Mouse (Mus musculus) intestine, postnatal 0 days (tissue): ENCODE results near the gene Jph3. TPM values are rescaled to one million over a fixed set of nuclear protein-coding genes. Genes with fewer than 3 reads are reported as not detected.
A peak's percentile ranks its signal among the peaks of the same experiment; 100 is the strongest.

ENCODE experiments used
- ATAC-seq: fragments of 200-750 bp; cut with Nextera tagmentation; 2 replicates; pipeline ENCODE4 v1.8.0; 2017; ENCODE audit warnings: mild to moderate bottlenecking, moderate TSS enrichment, moderate library complexity
- H3K27ac ChIP-seq: fragments of 300-500 bp; sonication (generic); 2 replicates; pipeline ENCODE4 v1.5.1; 2014; ENCODE audit warnings: mild to moderate bottlenecking, low read depth, low read length, moderate library complexity
- H3K27me3 ChIP-seq: fragments of 300-500 bp; sonication (generic); replicated peaks from 2 replicates; pipeline ENCODE4 v1.6.1; 2014; ENCODE audit warnings: low read length, mixed read lengths; ENCODE audit not compliant: control insufficient read depth, insufficient read depth
- H3K36me3 ChIP-seq: fragments of 300-500 bp; sonication (generic); 2 replicates; pipeline ENCODE4 v1.6.1; 2014; ENCODE audit warnings: mild to moderate bottlenecking, moderate library complexity; ENCODE audit not compliant: control insufficient read depth, insufficient read depth
- H3K4me1 ChIP-seq: fragments of 300-500 bp; sonication (generic); replicated peaks from 2 replicates; pipeline ENCODE4 v1.6.1; 2014; ENCODE audit warnings: antibody characterized with exemption, low read length, mixed read lengths; ENCODE audit not compliant: control insufficient read depth, insufficient read depth
- H3K4me2 ChIP-seq: fragments of 300-500 bp; sonication (generic); replicated peaks from 2 replicates; pipeline ENCODE4 v1.6.1; 2014; ENCODE audit warnings: low read depth, mild to moderate bottlenecking, moderate library complexity
- H3K4me3 ChIP-seq: fragments of 300-500 bp; sonication (generic); 2 replicates; pipeline ENCODE4 v1.5.1; 2014; ENCODE audit warnings: low read depth, low read length
- H3K9ac ChIP-seq: fragments of 300-500 bp; sonication (generic); 2 replicates; pipeline ENCODE4 v1.6.1; 2014; ENCODE audit warnings: mild to moderate bottlenecking, low read depth, low read length
- H3K9me3 ChIP-seq: fragments of 300-500 bp; sonication (generic); 2 replicates; pipeline ENCODE4 v1.6.1; 2016; ENCODE audit warnings: mixed run types; ENCODE audit not compliant: control insufficient read depth
- CTCF ChIP-seq: sonication (generic); IDR thresholded peaks from 2 replicates; pipeline ENCODE4 v1.5.1; 2016; ENCODE audit warnings: low read depth, mild to moderate bottlenecking, control low read depth, antibody characterized with exemption, moderate library complexity
- WGBS: fragments of 180-500 bp; shearing (Covaris S2); extraction: QIAGEN DNeasy Blood & Tissue Kit; methylation state at CpG from one replicate; pipeline ENCODE4 v1.1.7; 2014; 5-methylcytosine and 5-hydroxymethylcytosine counted together
- polyA plus RNA-seq: library from polyadenylated mRNA; unstranded; fragments of >200 nt; fragmentation: Nextera tagmentation; extraction: Ambion mirVana; gene quantifications from 2 replicates; pipeline ENCODE4 v1.2.1, GENCODE M21; 2015

Gene Jph3
- 2.8 and 3.0 TPM in 2 replicates for polyA plus RNA-seq

GRCm38 (mm10) chr8:121729323-121729722 lies at the start of gene Jph3:
TSS of gene Jph3 (plus strand) at chr8:121729623.
- Histone ChIP-seq H3K36me3 (no peaks in the 10 kb centered on the region), H3K9me3 (no peaks in the 10 kb centered on the region), H3K9ac (no peak within 1 kb of the TSS), H3K4me2 (peak within 1 kb of the TSS; percentile 64), H3K4me1 (no peaks in the 10 kb centered on the region; the same call in 1 of the 2 replicates), H3K4me3 (peak within 1 kb of the TSS; percentile 34), H3K27ac (no peak within 1 kb of the TSS), H3K27me3 (peaks cover 46% of the 10 kb centered on the region)
- ATAC-seq = no peak
- 10% methylated on average over 12 of the region's 12 CpGs for WGBS
- TF ChIP-seq CTCF = no peak

- ATAC-seq = no peak
- Histone ChIP-seq H3K9me3 (no peaks in the 10 kb centered on the region), H3K27ac (no peak overlapping the region), H3K4me2 (no peak overlapping the region), H3K4me3 (no peak overlapping the region), H3K9ac (no peak overlapping the region), H3K4me1 (no peaks in the 10 kb centered on the region), H3K27me3 (no peaks in the 10 kb centered on the region), H3K36me3 (no peaks in the 10 kb centered on the region)
- no peak for TF ChIP-seq CTCF
- 78% methylated on average over 4 of the region's 4 CpGs for WGBS
Observed at GRCm38 (mm10) chr8:121680896-121681295, 48.5 kb upstream of the Jph3 start.

GRCm38 (mm10) chr8:121681457-121681856 lies 48.0 kb upstream of the Jph3 start:
- no peak for ATAC-seq
- Histone ChIP-seq H3K27ac (no peak overlapping the region), H3K4me1 (no peaks in the 10 kb centered on the region), H3K9ac (no peak overlapping the region), H3K4me2 (no peak overlapping the region), H3K9me3 (no peaks in the 10 kb centered on the region), H3K4me3 (no peak overlapping the region), H3K27me3 (no peaks in the 10 kb centered on the region), H3K36me3 (no peaks in the 10 kb centered on the region)
- WGBS = 61% methylated on average over 10 of the region's 10 CpGs
- TF ChIP-seq CTCF = no peak

GRCm38 (mm10) chr8:121683083-121683832 lies 46.2 kb upstream of the Jph3 start:
- no peak overlapping the region for H3K9ac ChIP-seq
- no peaks in the 10 kb centered on the region for H3K9me3 ChIP-seq
- no peak for ATAC-seq
- H3K27me3 ChIP-seq = no peaks in the 10 kb centered on the region
- H3K4me2 ChIP-seq = no peak overlapping the region
- 68% methylated on average over 10 of the region's 10 CpGs for WGBS
- H3K4me3 ChIP-seq = no peak overlapping the region
- no peak overlapping the region for H3K27ac ChIP-seq
- H3K36me3 ChIP-seq = no peaks in the 10 kb centered on the region
- no peaks in the 10 kb centered on the region for H3K4me1 ChIP-seq
- no peak for TF ChIP-seq CTCF

GRCm38 (mm10) chr8:121685419-121685818 lies 44.0 kb upstream of the Jph3 start:
- WGBS = 12% methylated on average over 4 of the region's 4 CpGs
- H3K4me1 ChIP-seq = no peaks in the 10 kb centered on the region
- H3K27ac ChIP-seq = no peak overlapping the region
- no peaks in the 10 kb centered on the region for H3K27me3 ChIP-seq
- H3K9ac ChIP-seq = no peak overlapping the region
- H3K36me3 ChIP-seq = no peaks in the 10 kb centered on the region
- peak; percentile 85 for TF ChIP-seq CTCF
- H3K9me3 ChIP-seq = no peaks in the 10 kb centered on the region
- ATAC-seq = no peak
- no peak overlapping the region for H3K4me2 ChIP-seq
- H3K4me3 ChIP-seq = no peak overlapping the region

- Histone ChIP-seq H3K4me1 (no peaks in the 10 kb centered on the region), H3K4me2 (no peak overlapping the region), H3K27me3 (no peaks in the 10 kb centered on the region), H3K9ac (no peak overlapping the region), H3K4me3 (no peak overlapping the region), H3K36me3 (no peaks in the 10 kb centered on the region), H3K27ac (no peak overlapping the region), H3K9me3 (no peaks in the 10 kb centered on the region)
- WGBS = 60% methylated on average over 14 of the region's 14 CpGs
- no peak for ATAC-seq
- TF ChIP-seq CTCF = no peak
Observed at GRCm38 (mm10) chr8:121687455-121688161, 41.8 kb upstream of the Jph3 start.
